Mouse (Mus musculus) lung, embryonic 14.5 days (tissue): ENCODE results near the gene Fam205c. TPM values are rescaled to one million over a fixed set of nuclear protein-coding genes. Genes with fewer than 3 reads are reported as not detected.

Source experiments
- ATAC-seq: fragments of 200-750 bp; cut with Nextera tagmentation; 2 replicates; pipeline ENCODE4 v1.8.0; 2017; ENCODE audit warnings: mild to moderate bottlenecking, moderate TSS enrichment, moderate library complexity; ENCODE audit not compliant: insufficient read depth
- DNase-seq: peaks from one replicate; pipeline ENCODE4 v3.0.0-alpha.2; 2015
- H3K27ac ChIP-seq: fragments of 300-500 bp; sonication (generic); 2 replicates; pipeline ENCODE4 v1.5.1; 2014; ENCODE audit warnings: low read depth, mild to moderate bottlenecking, moderate library complexity
- H3K27me3 ChIP-seq: fragments of 300-500 bp; sonication (generic); 2 replicates; pipeline ENCODE4 v1.6.1; 2014; ENCODE audit warnings: low read length, control low read depth; ENCODE audit not compliant: insufficient read depth
- H3K36me3 ChIP-seq: fragments of 300-500 bp; sonication (generic); 2 replicates; pipeline ENCODE4 v1.6.1; 2014; ENCODE audit warnings: control low read depth; ENCODE audit not compliant: insufficient read depth
- H3K4me1 ChIP-seq: fragments of 300-500 bp; sonication (generic); 2 replicates; pipeline ENCODE4 v1.6.1; 2014; ENCODE audit warnings: antibody characterized with exemption, control low read depth; ENCODE audit not compliant: insufficient read depth
- H3K4me2 ChIP-seq: fragments of 300-500 bp; sonication (generic); 2 replicates; pipeline ENCODE4 v1.6.1; 2014; ENCODE audit warnings: mild to moderate bottlenecking
- H3K4me3 ChIP-seq: fragments of 300-500 bp; sonication (generic); 2 replicates; pipeline ENCODE4 v1.5.1; 2014; ENCODE audit warnings: low read depth, low read length
- H3K9ac ChIP-seq: fragments of 300-500 bp; sonication (generic); 2 replicates; pipeline ENCODE4 v1.6.1; 2014
- H3K9me3 ChIP-seq: fragments of 300-500 bp; sonication (generic); 2 replicates; pipeline ENCODE4 v1.6.1; 2016; ENCODE audit warnings: low read depth, low read length, control low read depth
- CTCF ChIP-seq: IDR thresholded peaks from 2 replicates; pipeline ENCODE4 v1.5.1; 2016; ENCODE audit warnings: antibody characterized with exemption, low read depth
- WGBS: fragments of 180-500 bp; shearing (Covaris S2); extraction: QIAGEN DNeasy Blood & Tissue Kit; methylation state at CpG from one replicate; pipeline ENCODE4 v1.1.7; 2014; 5-methylcytosine and 5-hydroxymethylcytosine counted together
- polyA plus RNA-seq: library from polyadenylated mRNA; unstranded; fragments of >200 nt; fragmentation: Nextera tagmentation; extraction: Ambion mirVana; gene quantifications from 2 replicates; pipeline ENCODE4 v1.2.1, GENCODE M21; 2014

The Fam205c gene
- polyA plus RNA-seq, 1 experiment from 2014 or later: 0.25 TPM

DNA sequence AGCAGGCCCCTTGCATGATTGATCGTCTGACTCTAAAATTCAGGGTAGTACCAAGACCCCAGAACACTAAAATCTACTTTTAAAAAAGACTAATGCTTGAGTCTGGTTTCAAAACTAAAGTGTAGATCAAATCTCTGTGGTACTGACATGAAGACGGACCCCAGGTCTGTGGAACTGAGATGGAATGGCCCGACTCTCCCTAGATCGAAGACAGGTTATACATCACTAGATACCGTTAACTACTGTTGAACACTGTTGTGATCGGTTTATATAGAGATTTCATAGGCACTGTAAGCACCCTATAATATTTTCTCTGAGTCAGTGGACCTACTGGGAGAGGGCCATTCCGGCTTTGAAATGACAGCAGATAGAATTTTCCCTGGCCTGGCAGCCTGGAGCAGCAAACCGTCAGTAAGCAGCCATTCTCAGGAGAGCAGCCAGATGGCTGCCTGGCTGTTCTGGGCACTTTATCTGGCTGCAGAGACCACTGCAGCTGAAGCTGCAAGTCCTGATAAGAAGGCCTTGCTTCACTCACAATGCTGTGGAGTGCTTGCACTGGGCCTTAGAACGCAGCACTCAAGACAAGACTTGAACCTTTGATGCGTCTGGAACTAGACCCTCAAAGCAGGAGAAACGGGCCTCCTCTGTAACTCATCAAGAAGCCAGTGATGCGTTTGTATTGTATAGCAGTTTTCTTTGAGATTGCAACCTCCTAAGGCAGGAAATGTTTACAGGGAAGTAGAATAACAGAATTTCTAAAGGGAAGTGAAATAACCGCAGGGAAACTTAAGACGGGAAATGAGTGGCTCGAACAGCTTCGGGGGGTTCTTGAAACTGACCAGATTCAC, 6.0 kb upstream of the Fam205c start:
- no peak overlapping the region for H3K9ac ChIP-seq
- ATAC-seq (no peak), DNase-seq (no peak)
- no peaks in the 10 kb centered on the region for H3K9me3 ChIP-seq
- H3K4me3 ChIP-seq: no peak overlapping the region; the same call in 1 of the 2 replicates
- no peak for TF ChIP-seq CTCF
- no peak overlapping the region for H3K27ac ChIP-seq
- no peaks in the 10 kb centered on the region for H3K36me3 ChIP-seq
- no peak overlapping the region for H3K4me2 ChIP-seq
- H3K27me3 ChIP-seq: no peaks in the 10 kb centered on the region
- no peaks in the 10 kb centered on the region for H3K4me1 ChIP-seq
- 64% methylated on average over 16 of the region's 16 CpGs for WGBS

DNA sequence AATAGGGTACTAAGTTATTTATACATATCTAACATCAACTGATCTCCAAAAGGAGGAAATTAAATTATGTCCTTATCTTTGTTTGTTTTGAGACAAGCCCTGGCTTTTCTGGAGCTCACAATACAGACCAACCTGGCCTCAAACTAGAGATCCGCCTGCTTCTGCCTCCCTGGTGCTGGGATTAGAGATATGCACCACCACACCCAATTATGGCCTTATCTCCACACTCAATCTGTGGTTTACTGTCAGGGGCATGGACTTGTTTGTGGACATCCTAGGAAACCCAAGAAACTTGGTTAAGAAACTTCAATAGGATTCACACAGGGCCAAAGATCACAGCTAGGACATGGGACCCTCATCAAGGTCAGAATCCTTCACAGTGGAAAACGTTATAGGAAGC, 3.6 kb upstream of the Fam205c start:
- no peaks in the 10 kb centered on the region for H3K4me1 ChIP-seq
- TF ChIP-seq CTCF: no peak
- DNase-seq: no peak
- H3K9ac ChIP-seq: no peak overlapping the region
- no peaks in the 10 kb centered on the region for H3K27me3 ChIP-seq
- H3K4me3 ChIP-seq: no peak overlapping the region
- H3K27ac ChIP-seq: no peak overlapping the region
- 77% methylated on average over 2 of the region's 2 CpGs for WGBS
- H3K36me3 ChIP-seq: no peaks in the 10 kb centered on the region
- H3K9me3 ChIP-seq: no peaks in the 10 kb centered on the region
- no peak for ATAC-seq
- no peak overlapping the region for H3K4me2 ChIP-seq

- H3K27ac ChIP-seq: no peak overlapping the region
- H3K9ac ChIP-seq: no peak overlapping the region
- H3K27me3 ChIP-seq: no peaks in the 10 kb centered on the region
- no peak overlapping the region for H3K4me3 ChIP-seq
- peak; percentile 73 for TF ChIP-seq CTCF
- WGBS: 30% methylated on average over 5 of the region's 5 CpGs
- peak; percentile 89 for DNase-seq
- no peak overlapping the region for H3K4me2 ChIP-seq
- no peaks in the 10 kb centered on the region for H3K4me1 ChIP-seq
- H3K9me3 ChIP-seq: no peaks in the 10 kb centered on the region
- peak; percentile 79 for ATAC-seq
- H3K36me3 ChIP-seq: no peaks in the 10 kb centered on the region
These were observed 2.7 kb upstream of the Fam205c start for GRCm38 (mm10) chr4:42876586-42877291.

GRCm38 (mm10) chr4:42872746-42873435, 1.1 kb downstream of the Fam205c start:
- Histone ChIP-seq H3K4me2 (no peak overlapping the region), H3K4me1 (no peaks in the 10 kb centered on the region), H3K27me3 (no peaks in the 10 kb centered on the region), H3K4me3 (no peak overlapping the region), H3K27ac (no peak overlapping the region), H3K36me3 (no peaks in the 10 kb centered on the region), H3K9me3 (no peaks in the 10 kb centered on the region), H3K9ac (no peak overlapping the region)
- WGBS: 59% methylated on average over 16 of the region's 16 CpGs
- DNase-seq: no peak
- TF ChIP-seq CTCF: no peak
- ATAC-seq: no peak

DNA sequence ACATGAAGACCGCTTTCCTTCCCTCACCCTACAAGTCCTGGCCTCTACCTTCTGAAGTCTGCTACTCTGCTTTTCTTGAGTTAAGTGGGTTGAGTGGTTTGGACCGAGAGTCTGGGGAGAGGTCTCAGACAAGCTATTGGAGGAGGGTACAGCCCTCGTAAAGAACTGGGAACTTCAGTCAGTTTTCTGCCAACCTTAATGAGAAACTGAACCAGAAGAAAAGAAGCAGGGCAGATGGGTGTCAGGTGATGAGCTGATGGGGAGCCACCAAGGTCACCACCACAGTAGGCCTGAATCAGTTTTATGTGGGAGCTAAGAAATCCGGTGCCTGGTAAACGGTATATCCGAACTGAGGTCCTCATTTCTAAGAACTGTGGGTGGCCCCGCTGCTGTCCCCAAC, 1.9 kb downstream of the Fam205c start:
- Histone ChIP-seq H3K36me3 (no peaks in the 10 kb centered on the region), H3K27me3 (no peaks in the 10 kb centered on the region), H3K9ac (no peak overlapping the region), H3K4me1 (no peaks in the 10 kb centered on the region), H3K4me3 (no peak overlapping the region), H3K4me2 (no peak overlapping the region), H3K27ac (no peak overlapping the region), H3K9me3 (no peaks in the 10 kb centered on the region)
- TF ChIP-seq CTCF: no peak
- ATAC-seq: no peak
- DNase-seq: no peak
- WGBS: 89% methylated on average over 7 of the region's 7 CpGs

GRCm38 (mm10) chr4:42870748-42871147, 3.3 kb downstream of the Fam205c start:
- ATAC-seq (no peak), DNase-seq (no peak)
- WGBS: 74% methylated on average over 5 of the region's 5 CpGs
- TF ChIP-seq CTCF: peak; percentile 42
- H3K27ac ChIP-seq: no peak overlapping the region
- no peaks in the 10 kb centered on the region for H3K9me3 ChIP-seq
- H3K4me1 ChIP-seq: no peaks in the 10 kb centered on the region
- no peaks in the 10 kb centered on the region for H3K27me3 ChIP-seq
- H3K4me2 ChIP-seq: no peak overlapping the region
- H3K9ac ChIP-seq: no peak overlapping the region
- no peaks in the 10 kb centered on the region for H3K36me3 ChIP-seq
- no peak overlapping the region for H3K4me3 ChIP-seq

DNA sequence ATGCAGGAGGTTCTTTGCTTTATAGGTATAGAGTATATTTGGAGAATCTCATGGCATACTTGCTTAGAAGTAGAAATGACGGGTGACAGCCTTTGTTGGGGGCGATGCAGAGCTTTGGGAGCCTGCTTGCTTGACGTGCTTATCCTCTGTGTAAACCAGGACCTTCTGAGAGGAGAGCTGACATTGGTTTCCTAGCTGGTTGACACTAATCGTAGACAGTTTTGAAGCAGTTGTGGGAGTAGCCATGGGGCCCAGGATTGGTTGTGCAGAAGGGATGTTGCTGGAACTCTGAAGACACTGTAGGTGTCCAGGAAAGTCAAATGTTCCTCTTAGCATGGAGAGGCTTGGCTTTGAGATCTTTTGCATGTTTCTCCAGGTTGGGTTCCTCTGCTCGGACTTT, 5.8 kb downstream of the Fam205c start:
- Histone ChIP-seq H3K27me3 (no peaks in the 10 kb centered on the region), H3K9me3 (no peaks in the 10 kb centered on the region), H3K4me2 (no peak overlapping the region), H3K36me3 (no peaks in the 10 kb centered on the region), H3K4me3 (no peak overlapping the region), H3K9ac (no peak overlapping the region), H3K27ac (no peak overlapping the region), H3K4me1 (no peaks in the 10 kb centered on the region)
- no peak for TF ChIP-seq CTCF
- 81% methylated on average over 5 of the region's 5 CpGs for WGBS
- ATAC-seq: no peak
- no peak for DNase-seq
